Mouse (Mus musculus) cerebellum, adult 2 months (tissue): ENCODE measurements around the gene Mcm5.

Experiments
- CTCF ChIP-seq: fragments of 200-500 bp; IDR thresholded peaks from 2 replicates; pipeline ENCODE4 v1.5.1; 2011; ENCODE audit warnings: low read depth, mild to moderate bottlenecking, control low read depth, low read length, moderate library complexity, borderline replicate concordance; ENCODE audit not compliant: insufficient read depth
- POLR2A ChIP-seq: fragments of 200-500 bp; IDR thresholded peaks from 2 replicates; pipeline ENCODE4 v1.6.1; 2011; ENCODE audit warnings: low read length, control low read depth, borderline replicate concordance; ENCODE audit not compliant: insufficient read depth

GRCm38 (mm10) chr8:75088989-75089881 lies 20.1 kb upstream of the Mcm5 start:
- no peak for TF ChIP-seq POLR2A
- TF ChIP-seq CTCF = no peak
